Mouse (Mus musculus): ENCODE results near the gene Wscd2. TPM values are rescaled to one million over a fixed set of nuclear protein-coding genes. Genes with fewer than 3 reads are reported as not detected.

Wscd2 gene
- total RNA-seq, 2 experiments from 2014 or later: 0.53 to 0.67 TPM

GRCm38 (mm10) chr5:113479075-113479474 lies 11.1 kb upstream of the Wscd2 start:
- no peak for DNase-seq
- intact Hi-C loops (cut with DNase I): no loop called here

- no peak for DNase-seq
- intact Hi-C loops (cut with DNase I): no loop called here
Measured at GRCm38 (mm10) chr5:113480451-113480850, 9.7 kb upstream of the Wscd2 start.

- intact Hi-C loops (cut with DNase I): loop anchor here (5.0 kb wide), 1 partner anchor 77 kb away; no protein-coding TSS in a partner anchor
- no peak for DNase-seq
Measured at GRCm38 (mm10) chr5:113485584-113486162, 4.5 kb upstream of the Wscd2 start.

- DNase-seq: no peak
Measured at GRCm38 (mm10) chr5:113487879-113488278, 2.3 kb upstream of the Wscd2 start.

GRCm38 (mm10) chr5:113489617-113490016 lies 516 bp upstream of the Wscd2 start:
- intact Hi-C loops (cut with DNase I): loop anchor here (5.0 kb wide), 1 partner anchor 73 kb away; no protein-coding TSS in a partner anchor

More at GRCm38 (mm10) chr5:113487879-113488278, 2.3 kb upstream of the Wscd2 start:
- intact Hi-C loops (cut with DNase I): loop anchor here (5.0 kb wide), 1 partner anchor 74 kb away; no protein-coding TSS in a partner anchor

GRCm38 (mm10) chr5:113490467-113491260 lies 531 bp downstream of the Wscd2 start:
- intact Hi-C loops (cut with DNase I): no loop called here
- peak; percentile 42 to 46 for DNase-seq

More at GRCm38 (mm10) chr5:113489617-113490016, 516 bp upstream of the Wscd2 start:
- DNase-seq: no peak

- no peak for DNase-seq
- intact Hi-C loops (cut with DNase I): no loop called here
Measured at GRCm38 (mm10) chr5:113491552-113491951, 1.4 kb downstream of the Wscd2 start.

GRCm38 (mm10) chr5:113491988-113492387 lies 1.9 kb downstream of the Wscd2 start:
- DNase-seq: no peak
- intact Hi-C loops (cut with DNase I): no loop called here

GRCm38 (mm10) chr5:113492417-113493035 lies 2.4 kb downstream of the Wscd2 start:
- intact Hi-C loops (cut with DNase I): no loop called here
- peak in 1 of 2 experiments; percentile 16 for DNase-seq

GRCm38 (mm10) chr5:113493997-113494396 lies 3.9 kb downstream of the Wscd2 start:
- DNase-seq: no peak
- intact Hi-C loops (cut with DNase I): no loop called here

- DNase-seq: no peak
- intact Hi-C loops (cut with DNase I): no loop called here
Measured at GRCm38 (mm10) chr5:113496926-113497325, 6.8 kb downstream of the Wscd2 start.

- no peak for DNase-seq
- intact Hi-C loops (cut with DNase I): no loop called here
Measured at GRCm38 (mm10) chr5:113499421-113499820, 9.3 kb downstream of the Wscd2 start.

- intact Hi-C loops (cut with DNase I): no loop called here
Measured at GRCm38 (mm10) chr5:113503276-113503675, 13.1 kb downstream of the Wscd2 start.

GRCm38 (mm10) chr5:113504654-113505053 lies 14.5 kb downstream of the Wscd2 start:
- no peak for DNase-seq
- intact Hi-C loops (cut with DNase I): no loop called here

More at GRCm38 (mm10) chr5:113503276-113503675, 13.1 kb downstream of the Wscd2 start:
- peak; percentile 21 to 26 for DNase-seq

GRCm38 (mm10) chr5:113506065-113506464 lies 15.9 kb downstream of the Wscd2 start:
- intact Hi-C loops (cut with DNase I): no loop called here
- no peak for DNase-seq

- DNase-seq: no peak
Measured at GRCm38 (mm10) chr5:113506779-113507178, 16.6 kb downstream of the Wscd2 start.

GRCm38 (mm10) chr5:113509167-113509566 lies 19.0 kb downstream of the Wscd2 start:
- DNase-seq: no peak
- intact Hi-C loops (cut with DNase I): no loop called here

More at GRCm38 (mm10) chr5:113506779-113507178, 16.6 kb downstream of the Wscd2 start:
- intact Hi-C loops (cut with DNase I): no loop called here

- intact Hi-C loops (cut with DNase I): no loop called here
- DNase-seq: no peak
Measured at GRCm38 (mm10) chr5:113513640-113514039, 23.5 kb downstream of the Wscd2 start.

- intact Hi-C loops (cut with DNase I): no loop called here
- DNase-seq: peak; percentile 12 to 31
Measured at GRCm38 (mm10) chr5:113514062-113514461, 23.9 kb downstream of the Wscd2 start.

GRCm38 (mm10) chr5:113516119-113516872 lies 26.2 kb downstream of the Wscd2 start:
- DNase-seq: no peak
- intact Hi-C loops (cut with DNase I): no loop called here

All from heart, postnatal 10 days (tissue).